Mouse (Mus musculus) thymus, postnatal 25 days (tissue): ENCODE results near the gene Map3k21.

Source experiments
- DNase-seq: peaks from one replicate; pipeline ENCODE4 v3.0.0; 2022

Map3k21 gene

DNA sequence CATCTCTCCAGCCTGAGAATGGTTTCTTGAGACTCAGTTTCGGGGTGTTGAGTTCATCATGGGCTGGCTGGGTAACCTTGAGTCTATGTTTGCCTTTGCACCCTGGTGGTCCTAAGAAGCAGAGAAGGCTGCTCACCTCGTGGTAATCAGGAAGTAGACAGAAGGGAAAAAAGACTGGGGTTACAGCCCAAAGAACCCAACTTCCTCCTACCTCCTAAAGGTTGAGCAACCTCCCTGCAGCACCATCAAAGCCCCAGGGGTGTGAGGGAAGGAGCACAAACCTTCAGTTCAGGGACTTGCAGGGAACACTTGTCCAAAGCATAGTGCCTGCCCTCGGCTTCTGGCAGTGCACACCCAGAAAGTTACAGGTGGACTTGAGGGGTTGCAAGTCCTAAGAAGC is 73.3 kb downstream of the Map3k21 start:
- no peak for DNase-seq

DNA sequence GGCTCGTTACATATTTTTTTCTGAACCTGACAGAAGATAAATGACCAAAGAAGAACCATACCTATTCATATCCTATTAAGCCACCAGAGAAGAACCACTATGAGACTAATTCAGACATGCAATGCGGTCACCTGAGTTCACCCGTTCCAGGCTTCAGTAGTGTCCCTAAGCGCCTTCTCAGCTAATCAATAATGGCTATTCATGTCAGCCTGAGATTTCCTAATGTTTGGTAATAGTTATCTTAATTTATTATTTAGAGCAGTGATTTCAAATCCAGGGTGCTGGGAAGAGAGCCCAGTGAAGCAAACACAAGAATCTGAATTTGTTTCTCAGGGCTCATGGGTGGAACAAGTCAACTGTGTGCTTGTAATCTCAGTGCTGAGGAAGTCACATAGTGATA is 73.9 kb downstream of the Map3k21 start:
- no peak for DNase-seq

DNA sequence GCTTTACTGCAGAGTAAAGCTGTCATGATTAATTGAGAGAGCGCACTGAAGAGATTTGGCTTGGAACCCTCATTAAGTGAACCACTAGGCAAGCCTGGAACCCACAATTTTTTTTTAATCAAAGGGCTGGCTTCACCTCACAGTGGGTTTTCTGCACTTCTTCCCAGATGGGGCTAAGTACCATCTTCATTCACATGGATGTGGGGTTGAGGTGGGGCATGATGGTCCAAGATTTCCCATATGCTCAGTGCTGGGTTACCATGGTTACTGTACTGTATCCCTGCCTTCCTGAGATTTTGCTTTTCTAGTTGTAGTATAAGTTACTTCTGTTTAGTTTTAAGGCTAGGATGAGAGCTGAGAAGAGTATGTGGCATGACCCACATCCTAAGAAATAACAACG is 75.1 kb downstream of the Map3k21 start:
- no peak for DNase-seq

DNA sequence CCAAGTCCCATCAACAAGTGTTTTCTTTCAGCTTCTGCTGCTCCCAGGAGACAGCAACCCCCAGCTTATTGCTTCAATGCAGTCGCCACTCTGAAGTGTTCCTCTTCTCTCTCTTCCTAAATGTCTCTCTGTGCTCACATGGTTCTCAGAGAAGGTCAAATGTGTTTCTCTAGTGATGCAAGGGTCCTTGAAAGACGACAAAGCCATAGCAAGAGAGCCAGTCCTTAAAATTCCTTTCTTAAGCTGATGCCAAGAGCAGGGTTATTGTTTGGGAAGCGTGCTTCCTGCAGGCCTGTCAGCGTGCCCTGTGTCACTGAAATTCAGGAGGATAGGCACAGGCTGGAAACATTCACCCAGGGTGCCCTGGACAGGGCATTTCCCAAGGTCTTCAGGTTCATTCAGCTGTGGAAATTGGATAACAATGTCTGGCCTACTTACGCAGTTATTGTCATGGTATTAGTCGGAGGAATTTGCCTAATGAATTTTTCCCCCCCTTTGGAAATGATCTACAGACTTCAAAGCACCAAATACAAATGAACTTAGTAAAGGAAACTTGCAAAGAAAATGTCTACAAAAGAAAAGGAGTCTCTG is 76.8 kb downstream of the Map3k21 start:
- no peak for DNase-seq

DNA sequence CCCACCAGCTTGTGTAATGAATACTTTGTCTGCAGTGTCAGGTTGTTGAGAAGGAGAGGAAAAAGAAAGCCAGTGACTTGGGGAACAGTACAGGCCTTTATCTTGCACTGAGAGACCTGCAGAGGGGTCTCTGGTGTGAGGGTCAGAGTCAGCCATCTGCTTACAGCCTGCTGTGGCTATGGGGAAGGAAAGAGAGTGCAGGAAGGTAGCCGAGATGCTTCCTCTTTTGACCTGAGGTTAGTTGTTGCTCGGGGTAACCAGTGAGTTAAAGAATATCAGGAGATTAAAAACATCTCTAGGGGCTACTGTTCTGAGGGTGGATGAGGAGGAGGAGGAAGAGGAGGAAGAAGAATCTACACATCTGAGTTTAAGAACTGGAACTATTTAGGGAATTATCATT is 77.7 kb downstream of the Map3k21 start:
- DNase-seq, result no peak

DNA sequence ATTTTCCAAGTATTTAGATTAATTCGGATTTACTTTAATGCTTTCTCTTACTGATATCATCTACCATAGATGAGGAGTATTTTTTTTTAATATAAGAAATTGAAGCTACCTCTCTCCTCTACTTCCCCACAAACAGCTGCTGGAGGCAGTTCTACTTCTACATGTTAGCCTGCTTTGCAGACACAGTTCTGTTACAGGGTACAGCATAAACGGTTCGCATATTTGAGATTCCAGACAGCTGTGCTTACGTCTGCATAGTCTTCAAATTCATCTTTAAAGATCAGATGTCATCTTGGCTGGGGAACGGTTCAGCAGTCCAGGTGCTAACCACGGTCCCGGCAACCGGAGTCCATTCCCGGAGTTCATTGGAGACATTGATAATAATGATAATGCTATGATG is 83.4 kb downstream of the Map3k21 start:
- DNase-seq, result no peak

DNA sequence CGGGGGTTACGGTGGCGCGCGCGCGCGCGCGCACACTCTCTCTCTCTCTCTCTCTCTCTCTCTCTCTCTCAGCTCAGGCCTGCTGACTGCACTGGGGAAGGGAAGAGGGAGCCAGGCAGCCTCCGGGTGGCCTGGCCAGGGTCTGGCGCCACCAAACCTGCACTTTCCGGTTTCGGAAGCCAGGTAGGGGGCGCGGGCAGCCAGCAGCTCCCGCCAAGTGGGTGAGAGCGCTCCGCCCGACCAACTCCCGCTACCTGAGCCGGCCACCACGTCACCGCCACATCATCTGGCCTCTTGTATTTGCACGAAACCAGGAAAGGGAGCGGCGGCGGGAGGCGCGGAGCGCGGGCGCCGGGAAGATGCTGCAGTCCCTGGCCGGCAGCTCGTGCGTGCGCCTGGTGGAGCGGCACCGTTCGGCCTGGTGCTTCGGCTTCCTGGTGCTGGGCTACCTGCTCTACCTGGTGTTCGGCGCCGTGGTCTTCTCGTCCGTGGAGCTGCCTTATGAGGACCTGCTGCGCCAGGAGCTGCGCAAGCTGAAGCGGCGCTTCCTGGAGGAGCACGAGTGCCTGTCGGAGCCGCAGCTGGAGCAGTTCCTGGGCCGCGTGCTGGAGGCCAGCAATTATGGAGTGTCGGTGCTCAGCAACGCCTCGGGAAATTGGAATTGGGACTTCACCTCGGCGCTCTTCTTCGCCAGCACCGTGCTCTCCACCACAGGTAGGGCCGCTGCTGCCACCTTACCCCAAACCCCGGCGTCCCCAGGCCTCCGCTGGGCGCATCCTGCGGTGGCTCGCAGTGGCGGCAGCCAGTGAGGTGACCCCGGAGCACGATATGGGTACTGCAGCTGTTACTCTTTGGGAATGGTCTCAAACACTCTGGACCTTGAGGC is 85.1 kb downstream of the Map3k21 start, which contains the start of gene Kcnk1:
Gene Kcnk1 (plus strand): TSS at position 70 of the 886 bp plus-strand sequence.
- no peak for DNase-seq

DNA sequence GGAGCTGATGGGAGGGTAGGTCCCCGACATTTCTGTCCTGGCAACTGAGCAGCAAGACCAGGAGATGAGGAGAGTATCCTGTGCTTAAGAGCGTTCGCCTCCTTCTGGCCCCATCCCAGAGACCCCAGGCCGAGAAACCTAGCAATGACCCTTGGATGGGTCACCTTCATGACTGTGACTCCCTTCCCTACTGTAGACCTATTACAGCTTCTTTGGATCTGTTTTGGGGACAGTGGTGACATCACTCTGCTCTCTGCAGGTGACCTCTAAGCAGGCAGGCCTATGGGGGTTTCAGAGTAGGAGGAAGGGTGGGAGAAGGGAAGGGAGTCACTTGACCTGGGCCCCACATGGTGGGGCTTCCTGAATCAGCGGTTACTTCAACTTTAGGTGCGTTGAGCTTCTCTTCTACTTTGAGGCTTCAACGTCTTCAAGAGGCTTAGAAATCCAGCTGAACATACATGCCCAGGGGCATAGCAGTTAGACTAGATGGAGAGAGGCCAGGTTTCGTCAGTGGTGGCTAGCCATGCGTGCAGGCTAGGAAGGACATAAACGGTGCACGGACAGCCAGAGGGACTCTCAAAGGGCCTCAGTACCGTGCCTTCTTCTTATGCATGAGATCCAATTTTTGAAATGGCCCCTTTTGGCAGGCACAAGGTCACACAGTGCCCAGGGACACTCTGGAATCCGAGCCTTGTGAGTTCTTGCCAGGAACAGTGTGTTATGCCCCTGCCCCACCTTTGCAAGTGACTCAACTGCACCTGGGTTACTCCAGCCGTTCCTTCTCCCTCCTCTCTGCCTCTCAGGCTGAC is 86.0 kb downstream of the Map3k21 start:
- DNase-seq, result no peak

DNA sequence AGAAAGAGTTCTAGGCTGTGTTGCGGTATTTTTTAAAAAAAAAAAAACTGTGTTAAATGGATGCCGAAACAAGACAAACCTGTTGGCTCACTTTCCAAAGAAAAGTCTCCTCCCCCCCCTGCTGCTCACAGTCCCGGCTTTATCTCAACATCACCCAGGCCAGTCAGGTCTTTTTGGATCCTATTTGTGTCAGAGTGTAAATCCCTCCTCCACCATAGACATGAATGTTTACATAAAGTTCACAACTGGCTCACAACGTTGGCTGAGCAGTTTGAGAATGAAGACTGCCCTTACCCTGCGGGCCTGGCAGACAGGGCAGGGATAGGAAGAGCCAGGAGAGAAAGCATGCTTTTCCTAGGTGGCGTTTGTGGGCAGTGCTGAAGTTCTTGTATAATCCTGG is 86.7 kb downstream of the Map3k21 start:
- no peak for DNase-seq
